Mouse (Mus musculus) liver, adult 2 months (tissue): ENCODE measurements around the gene Abl1.

ENCODE experiments used
- CTCF ChIP-seq: fragments of 200-500 bp; IDR thresholded peaks from 2 replicates; pipeline ENCODE4 v1.5.1; 2011; ENCODE audit warnings: low read depth, low read length, control low read depth
- POLR2A ChIP-seq: fragments of 200-500 bp; IDR thresholded peaks from 2 replicates; pipeline ENCODE4 v1.6.1; 2011; ENCODE audit warnings: low read length, control low read depth; ENCODE audit not compliant: insufficient read depth; ENCODE audit errors: extremely low read depth

GRCm38 (mm10) chr2:31836985-31837384 is 148.8 kb downstream of the Abl1 start:
- TF ChIP-seq POLR2A, result no peak
- TF ChIP-seq CTCF, result no peak
